Mouse (Mus musculus): ENCODE results near the gene Pbx3. TPM values are rescaled to one million over a fixed set of nuclear protein-coding genes. Genes with fewer than 3 reads are reported as not detected.

Pbx3 gene
- total RNA-seq, 2 experiments from 2014 or later, result 11.2 to 17.0 TPM

GRCm38 (mm10) chr2:34239315-34239858 lies 133.6 kb downstream of the Pbx3 start:
- intact Hi-C loops (cut with DNase I), result no loop called here
- no peak for DNase-seq (ENCODE audit: low spot score in 2 of 2)

- DNase-seq (ENCODE audit: low spot score in 2 of 2), result no peak
- intact Hi-C loops (cut with DNase I), result no loop called here
These were observed 137.4 kb downstream of the Pbx3 start for GRCm38 (mm10) chr2:34235467-34236075.

GRCm38 (mm10) chr2:34234274-34234673 lies 138.7 kb downstream of the Pbx3 start:
- DNase-seq (ENCODE audit: low spot score in 2 of 2), result no peak
- intact Hi-C loops (cut with DNase I), result no loop called here

GRCm38 (mm10) chr2:34233271-34233670 lies 139.7 kb downstream of the Pbx3 start:
- intact Hi-C loops (cut with DNase I), result no loop called here
- DNase-seq (ENCODE audit: low spot score in 2 of 2), result no peak

- intact Hi-C loops (cut with DNase I), result no loop called here
- DNase-seq (ENCODE audit: low spot score in 2 of 2), result no peak
These were observed 145.3 kb downstream of the Pbx3 start for GRCm38 (mm10) chr2:34227688-34228087.

GRCm38 (mm10) chr2:34225470-34225869 lies 147.5 kb downstream of the Pbx3 start:
- intact Hi-C loops (cut with DNase I), result no loop called here
- DNase-seq (ENCODE audit: low spot score in 2 of 2), result no peak

- no peak for DNase-seq (ENCODE audit: low spot score in 2 of 2)
- intact Hi-C loops (cut with DNase I), result no loop called here
These were observed 151.5 kb downstream of the Pbx3 start for GRCm38 (mm10) chr2:34221477-34221876.

GRCm38 (mm10) chr2:34219150-34219549 lies 153.8 kb downstream of the Pbx3 start:
- intact Hi-C loops (cut with DNase I), result no loop called here

GRCm38 (mm10) chr2:34217596-34217995 lies 155.3 kb downstream of the Pbx3 start:
- intact Hi-C loops (cut with DNase I), result no loop called here
- no peak for DNase-seq (ENCODE audit: low spot score in 2 of 2)

More at GRCm38 (mm10) chr2:34219150-34219549, 153.8 kb downstream of the Pbx3 start:
- no peak for DNase-seq (ENCODE audit: low spot score in 2 of 2)

GRCm38 (mm10) chr2:34215496-34215895 lies 157.4 kb downstream of the Pbx3 start:
- intact Hi-C loops (cut with DNase I), result no loop called here
- peak; percentile 23 to 48 for DNase-seq (ENCODE audit: low spot score in 2 of 2)

GRCm38 (mm10) chr2:34212418-34212817 lies 160.5 kb downstream of the Pbx3 start:
- DNase-seq (ENCODE audit: low spot score in 2 of 2), result peak; percentile 60 to 70
- intact Hi-C loops (cut with DNase I), result no loop called here

GRCm38 (mm10) chr2:34204797-34205196 lies 168.1 kb downstream of the Pbx3 start:
- intact Hi-C loops (cut with DNase I), result no loop called here
- DNase-seq (ENCODE audit: low spot score in 2 of 2), result no peak

- intact Hi-C loops (cut with DNase I), result no loop called here
These were observed 168.6 kb downstream of the Pbx3 start for GRCm38 (mm10) chr2:34204325-34204724.

GRCm38 (mm10) chr2:34193870-34194820 lies 178.8 kb downstream of the Pbx3 start:
- DNase-seq (ENCODE audit: low spot score in 2 of 2), result no peak
- intact Hi-C loops (cut with DNase I), result no loop called here

More at GRCm38 (mm10) chr2:34204325-34204724, 168.6 kb downstream of the Pbx3 start:
- no peak for DNase-seq (ENCODE audit: low spot score in 2 of 2)

- peak; percentile 23 for DNase-seq (ENCODE audit: low spot score in 2 of 2)
- intact Hi-C loops (cut with DNase I), result no loop called here
These were observed 179.7 kb downstream of the Pbx3 start for GRCm38 (mm10) chr2:34193276-34193675.

- intact Hi-C loops (cut with DNase I), result no loop called here
- no peak for DNase-seq (ENCODE audit: low spot score in 2 of 2)
These were observed 185.6 kb downstream of the Pbx3 start for GRCm38 (mm10) chr2:34187366-34187765.

- DNase-seq (ENCODE audit: low spot score in 2 of 2), result no peak
- intact Hi-C loops (cut with DNase I), result no loop called here
These were observed 191.3 kb downstream of the Pbx3 start for GRCm38 (mm10) chr2:34181600-34181999.

GRCm38 (mm10) chr2:34179299-34179698 lies 193.6 kb downstream of the Pbx3 start:
- intact Hi-C loops (cut with DNase I), result no loop called here
- no peak for DNase-seq (ENCODE audit: low spot score in 2 of 2)

GRCm38 (mm10) chr2:34178653-34179052 lies 194.3 kb downstream of the Pbx3 start:
- no peak for DNase-seq (ENCODE audit: low spot score in 2 of 2)
- intact Hi-C loops (cut with DNase I), result no loop called here

GRCm38 (mm10) chr2:34170424-34170823 lies 202.5 kb downstream of the Pbx3 start:
- intact Hi-C loops (cut with DNase I), result no loop called here
- no peak for DNase-seq (ENCODE audit: low spot score in 2 of 2)

All from left cerebral cortex, postnatal 14 days (tissue).